Mouse (Mus musculus): ENCODE results near the gene Cyp4f14.

The Cyp4f14 gene

DNA sequence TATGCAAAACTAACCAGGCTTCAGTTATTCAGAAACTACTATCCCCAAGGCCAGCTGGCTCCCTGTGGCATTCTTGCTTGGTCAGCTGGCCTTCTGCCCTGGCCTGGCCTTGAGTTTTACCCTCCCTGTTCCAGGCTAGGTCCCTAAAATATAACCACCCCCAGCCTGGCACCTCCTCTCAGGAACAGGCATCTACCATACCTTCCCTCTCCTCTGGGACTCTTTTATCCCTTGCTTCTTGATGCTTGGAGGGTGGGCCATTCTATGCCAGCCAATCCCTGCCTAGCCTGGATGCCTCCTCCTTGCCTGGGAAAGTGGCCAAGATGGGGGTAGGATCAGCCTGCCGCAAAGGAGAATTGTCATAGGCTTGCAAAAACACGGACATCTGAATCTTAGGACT lies at the start of gene Cyp4f14:
Gene Cyp4f14, minus strand, starts transcription at position 212 of the 400 bp plus-strand sequence.
- DNase-seq (ENCODE audit: extremely low spot score), result no peak

DNA sequence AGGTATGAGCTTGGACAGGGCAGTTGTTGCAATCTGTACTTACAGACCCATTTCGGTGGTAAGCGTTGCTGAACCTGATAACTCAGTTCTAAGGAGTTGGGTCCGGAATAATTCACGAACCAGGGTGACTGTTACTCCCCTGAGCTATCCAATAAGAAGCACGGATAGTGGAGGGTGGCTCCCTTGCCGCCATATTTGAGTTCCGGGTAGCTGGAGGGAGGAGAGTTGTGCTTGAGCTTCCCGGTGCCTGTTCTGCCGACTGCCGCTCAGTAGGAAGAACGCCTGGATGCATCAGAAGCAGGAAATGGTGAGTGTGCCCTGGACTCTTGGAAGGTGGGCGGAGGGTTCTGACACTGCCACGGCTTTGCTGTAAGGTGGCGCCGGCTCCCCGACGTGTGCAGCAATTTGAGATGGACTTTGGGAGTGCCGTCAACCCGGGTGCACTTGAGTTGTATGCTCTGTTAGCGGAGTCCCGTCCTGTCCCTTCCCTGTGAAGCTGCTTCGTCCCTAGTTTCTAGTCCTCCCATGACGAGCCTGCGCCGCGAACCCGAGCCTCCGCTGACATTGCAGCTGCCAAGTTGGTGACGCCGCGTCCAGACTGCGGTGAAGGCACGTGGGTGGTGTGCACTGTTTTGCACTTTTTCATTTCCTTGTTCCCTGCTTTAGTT lies 48.6 kb upstream of the Cyp4f14 start, which contains the start of gene Zfp472:
Gene Zfp472, plus strand, starts transcription at position 192 of the 668 bp plus-strand sequence.
- DNase-seq (ENCODE audit: extremely low spot score), result peak; percentile 94

DNA sequence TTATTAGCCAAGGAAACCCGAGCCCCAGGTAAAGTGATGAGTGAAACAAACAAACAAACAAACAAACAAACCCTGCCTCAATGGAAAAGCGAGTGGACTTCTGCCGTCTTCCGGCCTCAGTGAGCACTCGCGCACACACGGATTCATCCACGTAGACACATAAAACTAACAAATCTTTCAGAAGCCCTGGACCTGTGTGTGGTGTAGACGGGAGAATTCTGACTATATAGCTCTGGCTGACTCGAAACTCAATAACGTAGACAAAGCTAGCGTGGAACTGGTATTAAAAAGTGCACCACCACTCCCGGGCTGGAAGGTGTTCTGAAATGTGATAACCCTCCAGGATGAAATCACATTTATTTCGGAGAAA lies 48.1 kb upstream of the Cyp4f14 start:
- no peak for DNase-seq (ENCODE audit: extremely low spot score)

DNA sequence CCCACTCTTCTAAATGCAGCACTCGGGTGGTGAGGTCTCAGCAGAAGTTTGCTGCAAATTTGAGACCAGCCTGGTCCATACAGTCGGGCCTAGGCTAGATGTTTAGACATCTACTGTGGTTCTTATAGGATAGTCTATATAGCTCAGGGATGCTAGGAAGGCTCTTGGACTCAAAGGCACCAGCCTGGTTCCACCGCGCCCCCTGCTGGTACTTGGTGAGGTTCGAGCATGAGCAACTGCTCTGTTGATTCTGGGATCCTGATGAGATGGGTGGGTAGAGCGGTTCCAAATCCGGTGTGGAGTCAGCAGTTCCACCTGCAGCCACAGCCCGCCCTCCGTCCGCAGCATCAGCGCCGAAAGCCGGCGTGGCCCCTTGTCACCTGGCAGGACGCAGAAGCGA lies 34.3 kb upstream of the Cyp4f14 start:
- DNase-seq (ENCODE audit: extremely low spot score), result peak; percentile 43

DNA sequence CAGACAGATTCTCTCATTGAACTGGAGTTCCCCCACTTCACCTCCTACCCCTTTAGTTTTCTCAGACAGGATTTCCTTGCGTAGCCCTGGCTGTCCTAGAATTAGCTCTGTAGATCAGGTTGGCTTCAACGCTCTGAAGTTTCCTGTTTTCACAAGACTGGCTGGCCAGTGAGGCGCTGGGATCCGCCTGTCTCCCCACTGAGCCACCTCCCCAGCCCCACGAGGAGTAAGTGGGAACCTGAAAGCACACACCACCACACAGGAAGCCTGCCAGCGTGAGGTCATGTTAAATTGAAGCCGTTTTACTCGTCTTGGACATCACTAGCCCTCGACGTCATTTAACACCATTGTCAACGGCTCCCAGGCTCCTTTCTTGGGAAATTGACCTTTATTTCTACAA lies 33.9 kb upstream of the Cyp4f14 start:
- no peak for DNase-seq (ENCODE audit: extremely low spot score)

DNA sequence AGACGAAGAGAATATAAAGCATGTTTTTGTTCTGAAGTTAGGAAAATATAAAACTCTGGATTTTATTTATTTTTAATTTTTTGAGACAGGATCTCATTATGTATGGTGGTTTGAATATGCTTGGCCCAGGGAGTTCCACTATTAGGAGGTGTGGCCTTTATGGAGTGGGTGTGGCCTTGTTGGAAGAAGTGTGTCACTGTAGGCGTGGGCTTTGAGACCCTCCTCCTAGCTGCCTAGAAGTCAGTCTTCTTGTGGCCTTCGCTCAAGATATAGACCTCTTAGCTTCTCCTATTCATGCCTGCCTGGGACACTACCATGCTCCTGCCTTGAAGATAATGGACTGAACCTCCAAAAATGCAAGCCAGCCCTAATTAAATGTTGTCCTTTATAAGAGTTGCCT lies 33.0 kb upstream of the Cyp4f14 start:
- DNase-seq (ENCODE audit: extremely low spot score), result no peak

DNA sequence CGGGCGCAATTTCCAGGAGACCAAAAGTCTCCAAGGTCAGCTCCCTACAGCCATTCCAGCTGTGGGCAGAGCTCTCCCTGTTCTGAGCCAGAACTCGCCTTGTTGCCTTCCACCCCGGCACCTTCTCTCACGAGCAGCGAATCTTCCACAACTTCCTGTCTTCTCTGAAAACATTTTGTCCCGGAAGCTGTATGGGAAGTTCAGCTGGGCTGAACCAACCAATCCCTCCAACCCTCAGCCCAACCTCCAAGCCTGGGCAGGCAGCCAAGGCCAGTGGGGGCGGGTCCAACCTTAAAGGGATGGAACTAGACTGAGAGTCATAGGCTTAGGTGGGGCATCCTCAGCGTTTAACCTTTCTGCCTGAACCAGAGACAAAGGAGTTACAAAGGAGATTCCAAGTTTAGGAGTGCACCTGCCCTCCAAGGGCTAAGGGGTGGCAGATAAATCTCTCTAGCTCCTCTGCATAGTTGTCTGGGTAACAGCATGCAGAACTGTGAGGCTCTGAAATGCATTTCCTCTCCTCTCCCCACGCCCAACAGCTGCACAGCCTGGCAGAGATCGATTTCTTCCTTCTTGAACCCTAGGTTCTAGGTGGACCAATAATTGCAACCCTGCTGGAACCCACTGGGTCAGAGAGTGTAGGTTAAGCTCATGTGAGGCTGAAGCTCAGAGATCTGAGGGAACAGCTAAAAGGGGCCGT lies 30.2 kb upstream of the Cyp4f14 start, which contains the start of gene Cyp4f13:
Gene Cyp4f13, minus strand, starts transcription at position 188 of the 700 bp plus-strand sequence.
- peak; percentile 37 for DNase-seq (ENCODE audit: extremely low spot score)

DNA sequence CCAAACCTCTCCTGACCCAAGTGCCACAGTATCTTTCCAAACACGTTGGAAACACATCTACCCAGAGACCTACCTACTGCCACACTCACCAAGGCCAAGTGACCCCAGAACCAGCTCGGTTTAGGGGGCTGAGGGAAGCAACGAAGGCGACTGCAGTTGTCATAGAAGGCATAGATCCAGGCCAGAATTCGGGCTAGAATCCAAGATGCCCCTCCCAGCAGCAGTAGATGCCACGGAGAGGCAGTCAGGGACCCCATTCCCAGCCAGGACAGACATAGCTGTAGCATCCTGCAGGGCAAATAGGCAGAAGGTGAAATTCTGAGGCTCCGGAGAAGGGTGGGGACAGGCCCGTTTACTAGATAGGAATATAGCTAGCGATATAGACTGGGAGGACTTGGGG lies 29.6 kb upstream of the Cyp4f14 start:
- no peak for DNase-seq (ENCODE audit: extremely low spot score)

DNA sequence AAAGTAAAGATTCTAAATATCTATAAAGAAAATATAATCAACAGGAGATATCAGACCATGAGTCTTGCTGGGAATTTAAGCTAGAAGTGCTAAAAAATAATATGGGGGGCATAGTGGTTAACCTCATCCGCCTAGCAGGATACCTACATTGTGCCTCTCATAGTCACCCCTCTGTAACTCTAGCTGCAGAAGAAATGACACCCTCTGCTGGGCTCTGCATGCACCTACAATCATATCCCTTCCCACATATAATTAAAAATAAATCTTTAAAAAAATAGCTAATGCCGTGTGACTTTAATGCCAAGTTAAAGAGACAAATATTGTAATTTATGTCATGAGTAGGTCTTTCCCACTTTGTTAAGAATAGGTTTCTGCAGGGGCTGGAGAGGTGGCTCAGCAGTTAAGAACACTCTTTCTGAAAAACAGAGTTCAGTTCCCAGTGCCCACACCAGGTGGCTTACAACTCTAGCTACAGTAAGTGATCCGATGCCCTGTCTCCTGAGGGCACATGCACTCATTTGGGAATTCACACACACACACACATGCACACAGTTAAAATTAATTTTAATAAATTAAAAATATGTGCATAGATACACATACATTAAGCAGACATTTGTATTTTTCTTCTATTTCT lies 27.4 kb upstream of the Cyp4f14 start:
- DNase-seq (ENCODE audit: extremely low spot score), result no peak

DNA sequence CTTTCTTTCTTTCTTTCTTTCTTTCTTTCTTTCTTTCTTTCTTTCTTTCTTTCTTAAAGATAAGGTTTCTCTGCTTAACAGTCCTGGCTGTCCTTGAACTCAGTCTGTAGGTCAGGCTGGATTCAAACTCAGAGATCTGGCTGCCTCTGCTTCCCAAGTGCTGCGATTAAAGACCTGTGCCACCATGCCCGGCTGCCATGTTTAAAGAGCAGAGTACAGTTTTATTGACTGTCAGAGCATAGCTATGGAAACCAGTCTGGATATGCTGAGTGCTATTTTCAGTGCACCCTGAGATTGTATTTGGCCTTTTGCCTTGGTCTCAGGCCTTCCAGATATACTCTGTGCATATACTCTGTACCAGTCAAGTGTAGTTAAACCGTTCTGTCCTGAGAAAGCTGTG lies 26.5 kb upstream of the Cyp4f14 start:
- DNase-seq (ENCODE audit: extremely low spot score), result no peak

DNA sequence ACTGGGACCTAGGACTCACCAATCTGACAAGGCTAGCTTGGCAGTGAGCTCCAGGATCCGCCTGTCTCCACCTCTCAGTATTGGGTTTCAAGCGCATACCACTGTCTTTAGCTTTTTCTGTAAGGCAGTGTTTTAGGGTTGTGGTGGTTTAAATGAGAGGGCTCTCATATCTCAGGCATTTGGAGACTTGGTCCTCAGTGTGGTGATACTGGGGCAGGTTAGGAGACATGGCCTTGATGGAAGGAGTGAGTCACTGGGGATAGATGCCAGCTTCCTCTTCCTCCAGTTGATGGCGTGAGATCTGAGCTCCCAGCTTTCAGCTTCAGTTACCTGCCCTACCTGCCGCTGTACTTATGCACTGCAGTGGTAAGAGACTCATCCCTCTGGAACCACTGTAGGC lies 22.7 kb upstream of the Cyp4f14 start:
- DNase-seq (ENCODE audit: extremely low spot score), result no peak

DNA sequence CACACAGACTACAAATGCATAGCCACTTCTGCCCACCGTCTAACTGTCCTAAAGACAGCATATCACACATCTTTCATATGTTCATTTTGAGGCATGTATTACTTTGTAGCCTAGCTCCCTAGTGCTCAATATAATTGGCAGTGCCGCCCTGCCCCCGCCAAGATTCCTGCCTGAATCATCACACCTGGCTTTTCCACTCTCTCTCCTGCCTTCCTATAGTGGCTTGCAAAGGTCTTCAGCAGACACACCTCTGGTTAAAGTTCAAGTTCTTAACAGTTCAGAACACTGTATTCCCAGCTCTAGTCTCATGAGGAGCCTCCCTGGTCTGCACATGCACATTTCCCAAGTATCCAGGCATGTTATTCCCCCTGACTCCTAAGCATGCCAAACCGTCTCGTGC lies 10.7 kb upstream of the Cyp4f14 start:
- DNase-seq (ENCODE audit: extremely low spot score), result no peak

DNA sequence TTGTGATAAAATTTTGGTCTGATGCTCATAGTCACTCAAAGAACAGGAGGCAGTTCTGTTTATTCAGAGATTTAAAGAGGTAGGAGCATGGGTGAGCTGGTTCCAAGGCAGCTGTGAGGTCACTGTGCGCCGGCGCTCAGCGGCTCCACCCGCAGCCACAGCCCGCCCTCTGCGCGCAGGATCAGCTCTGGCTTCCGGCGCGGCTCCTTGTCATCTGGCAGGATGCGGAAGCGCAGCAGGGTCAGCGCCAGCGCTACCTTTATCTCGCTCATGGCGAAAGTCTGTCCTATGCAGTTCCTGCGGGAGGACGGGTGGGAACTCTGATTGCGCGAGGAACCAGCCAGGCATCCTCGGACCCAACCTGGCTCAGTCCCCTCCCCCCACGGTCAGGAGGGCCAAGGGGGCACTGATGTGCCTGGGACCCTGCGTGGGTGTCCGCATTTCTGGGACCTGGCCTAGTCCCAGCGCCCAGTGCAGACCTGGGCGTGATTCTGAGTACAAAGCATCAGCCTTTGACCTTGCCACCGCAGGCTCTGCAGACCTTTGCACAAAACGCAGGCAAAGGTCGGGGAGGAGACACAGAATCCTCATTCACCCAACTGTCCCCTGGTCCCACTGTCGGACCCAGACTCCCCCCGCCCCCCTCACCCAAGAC lies 7.6 kb upstream of the Cyp4f14 start:
- DNase-seq (ENCODE audit: extremely low spot score), result peak; percentile 82

DNA sequence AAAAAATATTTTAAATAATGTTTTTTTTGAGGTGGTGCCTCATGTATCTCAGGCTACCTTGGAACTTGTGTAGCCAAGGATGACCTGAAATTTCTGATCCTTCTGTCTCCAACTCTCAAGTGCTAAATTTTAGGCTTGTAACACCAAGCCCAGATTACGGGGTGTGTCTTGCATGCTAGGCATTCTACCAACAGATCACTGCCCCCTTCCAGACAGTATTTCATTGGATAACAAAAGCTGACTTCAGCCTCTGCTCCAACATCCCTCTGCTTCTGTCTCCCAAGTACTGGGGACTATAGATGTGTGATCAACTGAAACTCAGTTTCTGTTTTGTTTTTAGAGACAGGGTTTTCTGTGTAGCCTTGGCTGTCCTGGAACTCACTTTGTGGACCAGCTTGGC lies 6.5 kb upstream of the Cyp4f14 start:
- no peak for DNase-seq (ENCODE audit: extremely low spot score)

DNA sequence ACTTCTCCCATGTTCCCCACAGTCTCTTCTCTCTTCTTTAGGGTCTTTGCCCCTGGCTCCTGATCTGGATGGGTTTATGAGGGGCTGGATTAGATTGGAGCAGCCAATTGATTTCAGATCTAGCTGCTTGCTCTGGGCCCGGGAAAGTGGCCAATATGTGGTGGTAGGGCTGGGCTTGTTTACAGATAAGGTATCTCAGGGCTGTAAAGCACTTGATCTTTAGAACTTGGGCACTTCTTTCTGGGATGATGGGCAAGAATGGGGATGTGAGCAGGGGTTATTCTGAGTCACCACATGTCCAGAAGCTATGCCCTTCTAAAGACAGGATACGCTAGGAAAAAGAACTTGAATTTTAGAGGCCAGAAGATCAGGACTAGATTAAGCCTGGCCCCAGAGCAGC lies 2.0 kb upstream of the Cyp4f14 start:
- DNase-seq (ENCODE audit: extremely low spot score), result no peak

DNA sequence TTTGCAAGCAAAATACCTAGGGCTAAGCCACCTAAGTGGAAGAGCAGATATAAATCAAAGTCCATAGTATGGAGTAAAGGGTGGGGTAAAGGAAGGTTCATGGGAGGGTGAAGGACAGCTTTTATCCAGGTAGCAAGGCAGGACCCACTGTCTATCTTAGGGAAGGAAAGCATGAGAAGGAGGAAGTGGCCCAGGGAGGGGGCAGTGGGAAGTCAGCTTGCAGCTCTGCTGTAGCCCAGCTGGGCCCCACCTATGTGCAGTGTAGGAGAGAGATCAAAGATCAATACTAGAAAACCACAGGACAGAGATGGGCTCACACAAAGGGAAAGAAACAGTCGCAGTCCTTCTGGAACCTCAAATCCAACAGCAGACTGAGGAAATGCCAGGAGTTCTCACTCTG lies 1.1 kb downstream of the Cyp4f14 start:
- no peak for DNase-seq (ENCODE audit: extremely low spot score)

DNA sequence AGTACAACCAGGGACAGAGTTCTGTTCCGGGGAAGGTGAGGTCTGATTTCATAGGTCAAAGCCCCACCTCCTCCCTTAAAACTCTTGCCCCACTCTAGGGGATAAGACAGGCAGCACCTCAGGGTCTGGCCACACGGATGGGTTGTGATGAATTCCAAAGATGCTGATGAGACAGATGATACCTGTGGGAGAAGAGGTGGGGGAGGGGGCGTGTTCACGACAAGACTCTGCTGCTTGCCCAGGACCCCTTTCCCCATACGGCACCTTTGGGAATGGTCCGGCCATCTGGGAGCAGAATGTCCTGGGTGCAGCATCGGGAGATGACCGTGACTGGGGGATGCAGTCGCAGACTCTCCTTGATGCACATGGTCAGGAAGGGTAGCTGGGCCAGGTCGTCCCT lies 11.0 kb downstream of the Cyp4f14 start:
- DNase-seq (ENCODE audit: extremely low spot score), result no peak

DNA sequence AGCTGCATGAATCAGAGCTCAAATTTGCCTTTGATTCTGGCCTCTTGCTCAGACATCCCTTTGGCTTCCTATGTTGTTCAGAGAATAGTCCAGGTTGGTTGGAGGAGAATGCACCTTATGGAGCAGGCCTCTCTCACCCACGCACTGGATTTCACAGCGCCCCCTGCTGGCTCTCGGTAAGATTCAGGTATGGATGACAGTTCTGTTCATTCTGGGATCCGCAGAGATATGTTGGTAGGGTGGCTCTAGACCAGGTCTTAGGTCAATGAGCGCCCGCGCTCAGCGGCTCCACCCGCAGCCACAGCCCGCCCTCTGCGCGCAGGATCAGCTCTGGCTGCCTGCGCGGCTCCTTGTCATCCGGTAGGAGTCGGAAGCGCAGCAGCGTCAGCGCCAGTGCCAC lies 11.9 kb downstream of the Cyp4f14 start:
- DNase-seq (ENCODE audit: extremely low spot score), result peak; percentile 39

DNA sequence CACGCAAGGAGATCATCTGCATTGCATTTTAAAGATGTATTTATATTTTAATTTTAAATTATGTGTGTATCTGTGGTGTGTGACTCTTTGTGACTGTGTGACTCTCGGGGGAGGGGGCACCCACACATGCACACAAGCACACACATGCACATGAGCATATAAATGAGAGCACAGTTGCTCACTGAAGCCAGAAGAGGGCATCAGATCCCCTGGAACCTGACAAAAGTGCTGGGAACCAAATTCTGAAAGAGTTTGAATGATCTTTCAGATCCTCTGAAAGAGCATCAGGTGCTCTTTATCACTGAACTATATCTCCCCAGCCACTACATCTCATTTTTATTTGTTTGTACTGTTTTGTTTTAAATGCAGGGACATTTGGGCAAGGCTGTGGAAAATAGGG lies 12.7 kb downstream of the Cyp4f14 start:
- DNase-seq (ENCODE audit: extremely low spot score), result no peak

DNA sequence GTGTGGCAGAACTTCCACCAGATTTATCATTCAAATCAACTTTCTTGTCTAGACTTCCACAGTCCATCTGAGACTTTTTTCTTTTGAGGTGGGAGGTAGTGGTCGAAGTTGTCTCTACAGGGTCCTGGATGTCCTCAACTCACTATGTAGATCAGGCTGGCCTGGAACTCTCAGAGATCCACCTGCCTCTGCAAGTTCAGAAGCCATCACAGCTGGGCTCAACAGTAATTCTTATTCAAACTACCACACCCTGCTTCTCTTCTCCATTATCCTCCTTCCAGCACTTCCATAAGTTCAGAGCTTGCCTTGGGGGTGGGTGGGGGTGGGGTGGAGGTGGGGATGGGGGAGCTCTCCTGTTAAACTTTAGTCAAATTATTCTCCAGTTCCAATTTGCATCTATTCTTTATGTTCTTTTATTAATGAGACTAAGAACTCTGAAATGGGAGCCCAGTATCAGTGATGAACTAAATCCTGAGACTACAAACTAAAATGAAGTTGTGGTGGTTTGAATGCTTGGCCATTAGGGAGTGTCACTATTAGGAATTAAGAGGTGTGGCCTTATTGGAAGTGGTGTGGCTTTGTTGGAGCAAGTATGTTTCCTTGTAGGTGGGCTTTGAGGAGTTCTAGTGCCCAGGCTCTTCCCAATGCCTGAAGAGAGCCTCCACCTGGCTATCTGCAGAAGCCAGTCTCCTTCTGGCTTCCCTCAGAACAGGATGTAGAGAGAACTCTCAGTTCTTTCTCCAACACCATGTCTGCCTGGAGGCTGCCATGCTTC lies 15.2 kb downstream of the Cyp4f14 start:
- DNase-seq (ENCODE audit: extremely low spot score), result no peak

DNA sequence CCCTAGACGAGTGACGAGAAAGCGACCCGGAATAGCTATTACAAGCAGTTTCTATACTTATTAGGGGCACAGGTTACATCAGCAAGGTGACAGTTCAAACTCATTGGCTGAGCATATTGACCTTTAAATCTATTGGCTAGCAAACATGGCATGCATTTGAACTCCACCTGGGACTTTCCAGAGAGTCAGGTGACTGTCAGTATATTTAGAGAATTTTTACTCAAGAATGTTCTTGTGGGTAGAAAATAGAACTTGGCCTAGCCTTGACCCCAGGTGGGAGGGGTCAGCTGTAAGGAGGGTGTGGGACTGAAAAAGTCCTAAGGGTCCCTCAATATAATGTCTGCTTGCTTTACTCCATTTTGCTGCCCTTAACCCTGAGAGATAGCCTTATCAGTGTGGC lies 21.7 kb downstream of the Cyp4f14 start:
- no peak for DNase-seq (ENCODE audit: extremely low spot score)

DNA sequence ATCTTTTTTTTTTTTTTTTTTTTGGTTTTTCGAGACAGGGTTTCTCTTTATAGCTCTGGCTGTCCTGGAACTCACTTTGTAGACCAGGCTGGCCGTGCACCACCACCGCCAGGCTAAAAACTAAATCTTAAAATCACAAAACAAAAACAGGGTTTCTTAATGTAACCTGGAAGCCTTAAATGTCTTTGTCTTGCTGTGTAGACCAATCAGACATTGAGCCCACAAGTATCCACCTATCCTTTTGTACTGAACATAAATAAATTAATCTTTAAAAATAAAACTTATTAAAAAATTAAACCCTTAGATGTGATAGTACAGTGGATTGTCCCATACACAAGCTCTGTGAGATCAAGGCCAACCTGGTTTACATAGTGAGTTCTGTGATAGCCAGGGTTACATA lies 23.2 kb downstream of the Cyp4f14 start:
- DNase-seq (ENCODE audit: extremely low spot score), result no peak

Data from embryo, embryonic 9.5 days (tissue).